9 mouse cellular contexts compared by ENCODE assay signal in the genomic region with DNA sequence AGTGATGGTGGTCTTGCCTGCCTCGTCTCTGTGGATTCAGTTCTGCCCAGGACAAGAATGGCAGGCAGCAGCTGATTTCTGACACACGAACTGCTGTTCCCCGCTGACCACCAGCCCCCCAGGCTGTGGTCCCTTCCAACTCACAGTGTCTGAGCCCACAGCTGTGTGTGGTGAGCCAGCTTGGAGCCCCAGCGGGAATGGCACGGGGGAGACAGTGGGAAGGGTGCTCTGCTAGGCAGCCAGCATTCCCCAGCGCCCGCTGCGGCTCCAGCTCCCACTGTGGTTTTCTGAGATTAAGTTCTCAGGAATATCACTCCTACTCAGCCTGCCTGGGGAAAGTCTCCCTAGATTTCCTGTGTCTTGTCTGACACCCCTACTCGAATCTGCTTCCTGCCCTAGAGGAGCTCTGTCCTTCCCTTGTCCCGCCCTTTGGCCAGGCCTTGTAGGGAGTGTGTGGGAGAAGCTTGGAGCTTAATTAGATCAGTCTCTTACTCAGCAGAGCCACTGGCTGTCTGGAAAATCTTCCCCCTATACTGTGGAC. TPM values are rescaled to one million over a fixed set of nuclear protein-coding genes. Genes with fewer than 3 reads are reported as not detected.
DNase-seq lines count a peak whose midpoint lies in the region; ATAC-seq and TF ChIP-seq lines count a peak whose summit lies in the region.
"Had no signal": no experiment of that assay in that cellular context is flagged by ENCODE, and none has a peak within 500 bp of the region (broad histone marks: within the 10 kb centered on the region; RNA-seq: fewer than 3 reads in every experiment).

No protein-coding gene starts in this region.

- WGBS in heart, embryonic 10.5 days, result 27% methylated on average over 10 of the region's 10 CpGs

- no peak for TF ChIP-seq POLR2A in myocyte (IDR thresholded peaks at IDR 0.05; ENCODE audit: insufficient read length, low read depth)

- peak; percentile 67 for ATAC-seq in frontal cortex, adult (ENCODE audit: low TSS enrichment)
- ATAC-seq in Patski, result peak; percentile 6

- peaks cover 46% of the 10 kb centered on the region for H3K4me1 ChIP-seq in heart, embryonic 10.5 days

- no peak overlapping the region for H3K4me3 ChIP-seq in heart, embryonic 10.5 days
- H3K4me3 ChIP-seq in myocyte, result no peak overlapping the region

- no peaks in the 10 kb centered on the region for H3K9me3 ChIP-seq in heart, embryonic 10.5 days
- H3K9me3 ChIP-seq: G1E had no signal

- CTCF ChIA-PET in Patski (lab: Charles Lee), result interaction anchor here (0.7 to 2.1 kb wide), 6 partner anchors 9 to 181 kb away, joined by 3 to 7 read pairs (median 3); no protein-coding TSS in a partner anchor

- no peak for DNase-seq in frontal cortex, postnatal 10 days (ENCODE audit: low spot score in 2 of 2)
- DNase-seq in Patski (ENCODE audit: low read depth, low spot score), result peak; percentile 64
- DNase-seq in heart, embryonic 10.5 days (ENCODE audit: low spot score), result no peak
- DNase-seq in kidney, postnatal 14 days, result peak; percentile 79
- no peak for DNase-seq in layer of hippocampus, adult 11-12 months (ENCODE audit: low spot score)
- no peak for DNase-seq in spleen, adult 12 weeks (ENCODE audit: low spot score)

- in situ Hi-C loops in Patski (cut with MboI; ENCODE audit: low pct_unique_long_range_greater_than_20kb), result loop anchor here (5.0 to 10.0 kb wide), 2 partner anchors 50 to 122 kb away; no protein-coding TSS in a partner anchor

- H3K27ac ChIP-seq in heart, embryonic 10.5 days, result peak overlapping the region; percentile 71; the same call in 1 of the 2 replicates

- peaks cover 4% of the 10 kb centered on the region for H3K79me2 ChIP-seq in myocyte (ENCODE audit: control insufficient read depth, insufficient read depth)

- peak overlapping the region; percentile 65 for H3K4me2 ChIP-seq in myocyte (ENCODE audit: low read depth)

- POLR2A ChIA-PET in Patski (lab: Charles Lee), result interaction anchor here (1.4 kb wide), 1 partner anchor 9 kb away, joined by 4 read pairs; no protein-coding TSS in a partner anchor

- no peak overlapping the region for H3ac ChIP-seq in myocyte (ENCODE audit: control insufficient read depth, insufficient read length)

- no peaks in the 10 kb centered on the region for H3K27me3 ChIP-seq in Patski
- no peaks in the 10 kb centered on the region for H3K27me3 ChIP-seq in heart, embryonic 10.5 days (ENCODE audit: insufficient read depth, poor library complexity, severe bottlenecking)
- no peaks in the 10 kb centered on the region for H3K27me3 ChIP-seq in myocyte (ENCODE audit: control insufficient read depth, insufficient read depth, insufficient read length)

- no peak for TF ChIP-seq CTCF in Patski (IDR thresholded peaks at IDR 0.05)

- peaks cover 69% of the 10 kb centered on the region for H3K36me3 ChIP-seq in heart, embryonic 10.5 days
- H3K36me3 ChIP-seq in myocyte (ENCODE audit: control insufficient read depth, insufficient read depth), result peaks cover 11% of the 10 kb centered on the region

TF ChIP-seq in myocyte, 11 proteins besides CTCF, POLR2A, EP300 and RAD21:
- TF ChIP-seq REST (IDR thresholded peaks at IDR 0.05; ENCODE audit: insufficient read depth, insufficient read length) (no peak), TCF3 (IDR thresholded peaks at IDR 0.05; ENCODE audit: insufficient read length, low read depth) (peak; percentile 93), USF1 (IDR thresholded peaks at IDR 0.05; ENCODE audit: low read depth) (no peak), POLR2AphosphoS2 (IDR thresholded peaks at IDR 0.05; ENCODE audit: insufficient read length, low read depth) (peak; percentile 52), MYOD1 (IDR thresholded peaks at IDR 0.05; ENCODE audit: control insufficient read depth in 1 of 3, insufficient read length in 2 of 3, low read depth in 2 of 3) (peak in 2 of 3 experiments; percentile 98 to 99), MAX (IDR thresholded peaks at IDR 0.05; ENCODE audit: low read depth) (no peak), E2F4 (IDR thresholded peaks at IDR 0.05; ENCODE audit: insufficient read depth) (no peak), TCF12 (IDR thresholded peaks at IDR 0.05; ENCODE audit: insufficient read depth, poor library complexity, severe bottlenecking) (peak; percentile 89), MYOG (IDR thresholded peaks at IDR 0.05; ENCODE audit: control insufficient read depth in 1 of 3, insufficient read depth in 1 of 3, insufficient read length in 2 of 3, low read depth in 2 of 3) (peak; percentile 86 to 99 (median 99)), CEBPB (IDR thresholded peaks at IDR 0.05; ENCODE audit: insufficient read depth, poor library complexity, severe bottlenecking) (no peak), SRF (IDR thresholded peaks at IDR 0.05; ENCODE audit: control insufficient read depth, insufficient read length, low read depth) (peak; percentile 48)
TF ChIP-seq in myocyte: peak in this region for 6.

RNA-seq across cellular contexts. Expression of gene Spc24, which starts 7.8 kb away (rescaled TPM):
- polyA plus RNA-seq in Patski (2021) (38.3 TPM), myocyte (2012; fragmentation: generic; extraction: Trizol) (31.0 TPM)
- polyA plus RNA-seq in heart, embryonic 10.5 days (2016; fragmentation: Nextera tagmentation; extraction: Ambion mirVana), result 112 and 160 TPM in 2 replicates

RNA-seq across cellular contexts. Expression of gene Ldlr, which starts 29.0 kb away (rescaled TPM):
- polyA plus RNA-seq in Patski (2021), result 38.4 TPM
- 36.6 and 42.9 TPM in 2 replicates for polyA plus RNA-seq in heart, embryonic 10.5 days (2016; fragmentation: Nextera tagmentation; extraction: Ambion mirVana)
- 106 TPM for polyA plus RNA-seq in myocyte (2012; fragmentation: generic; extraction: Trizol)

RNA-seq across cellular contexts. Expression of gene Kank2, which starts 46.2 kb away (rescaled TPM):
- polyA plus RNA-seq in Patski (2021) (62.4 TPM), myocyte (2012; fragmentation: generic; extraction: Trizol) (49.4 TPM)
- polyA plus RNA-seq in heart, embryonic 10.5 days (2016; fragmentation: Nextera tagmentation; extraction: Ambion mirVana), result 16.4 and 16.9 TPM in 2 replicates
- polyA plus RNA-seq: G1E had no signal

Comparison
In these comparisons a context has a peak if more than half of its experiments do, and no peak if none do; other contexts are left out.
1. DNase-seq: peak in Patski (single experiment) and kidney, postnatal 14 days (single experiment); none in frontal cortex, postnatal 10 days (0 of 2), heart, embryonic 10.5 days (single experiment), layer of hippocampus, adult 11-12 months (single experiment) and spleen, adult 12 weeks (single experiment).